Mouse (Mus musculus) neural tube, embryonic 14.5 days (tissue): ENCODE measurements around the gene Zfp600. TPM values are rescaled to one million over a fixed set of nuclear protein-coding genes. Genes with fewer than 3 reads are reported as not detected.
"Not testable (repeated sequence)": the region's sequence is repeated elsewhere in the genome, so short reads cannot be mapped to it uniquely, and the experiment has no call there.

ENCODE experiments used
- ATAC-seq: fragments of 200-750 bp; cut with Nextera tagmentation; 2 replicates; pipeline ENCODE4 v1.8.0; 2017; ENCODE audit warnings: low read depth, mild to moderate bottlenecking, moderate TSS enrichment, moderate library complexity
- H3K27ac ChIP-seq: fragments of 300-500 bp; sonication (generic); 2 replicates; pipeline ENCODE4 v1.5.1; 2014; ENCODE audit warnings: low read depth, mild to moderate bottlenecking, control low read depth, low read length, moderate library complexity, mixed read lengths
- H3K27me3 ChIP-seq: fragments of 300-500 bp; sonication (generic); 2 replicates; pipeline ENCODE4 v1.6.1; 2014; ENCODE audit warnings: low read length; ENCODE audit not compliant: control insufficient read depth, insufficient read depth
- H3K36me3 ChIP-seq: fragments of 300-500 bp; sonication (generic); 2 replicates; pipeline ENCODE4 v1.6.1; 2014; ENCODE audit warnings: low read length, mixed read lengths; ENCODE audit not compliant: control insufficient read depth, insufficient read depth
- H3K4me1 ChIP-seq: fragments of 300-500 bp; sonication (generic); 2 replicates; pipeline ENCODE4 v1.6.1; 2014; ENCODE audit warnings: low read length; ENCODE audit not compliant: control insufficient read depth, insufficient read depth
- H3K4me2 ChIP-seq: fragments of 300-500 bp; sonication (generic); 2 replicates; pipeline ENCODE4 v1.6.1; 2014; ENCODE audit warnings: mild to moderate bottlenecking, low read depth, low read length, control low read depth
- H3K4me3 ChIP-seq: fragments of 300-500 bp; sonication (generic); 2 replicates; pipeline ENCODE4 v1.5.1; 2014; ENCODE audit warnings: low read depth, low read length, control low read depth, mixed read lengths
- H3K9ac ChIP-seq: fragments of 300-500 bp; sonication (generic); replicated peaks from 2 replicates; pipeline ENCODE4 v1.6.1; 2014; ENCODE audit warnings: low read depth, mild to moderate bottlenecking, control low read depth, low read length, mixed read lengths
- H3K9me3 ChIP-seq: fragments of 300-500 bp; sonication (generic); 2 replicates; pipeline ENCODE4 v1.6.1; 2016; ENCODE audit warnings: low read length; ENCODE audit not compliant: control insufficient read depth
- WGBS: fragments of 180-500 bp; shearing (Covaris S2); extraction: QIAGEN DNeasy Blood & Tissue Kit; methylation state at CpG from one replicate; pipeline ENCODE4 v1.1.7; 2014; 5-methylcytosine and 5-hydroxymethylcytosine counted together
- polyA plus RNA-seq: library from polyadenylated mRNA; unstranded; fragments of >200 nt; fragmentation: Nextera tagmentation; extraction: Ambion mirVana; gene quantifications from 2 replicates; pipeline ENCODE4 v1.2.1, GENCODE M21; 2014

Zfp600 gene
- polyA plus RNA-seq, 1 experiment from 2014 or later, result 0.08 TPM

DNA sequence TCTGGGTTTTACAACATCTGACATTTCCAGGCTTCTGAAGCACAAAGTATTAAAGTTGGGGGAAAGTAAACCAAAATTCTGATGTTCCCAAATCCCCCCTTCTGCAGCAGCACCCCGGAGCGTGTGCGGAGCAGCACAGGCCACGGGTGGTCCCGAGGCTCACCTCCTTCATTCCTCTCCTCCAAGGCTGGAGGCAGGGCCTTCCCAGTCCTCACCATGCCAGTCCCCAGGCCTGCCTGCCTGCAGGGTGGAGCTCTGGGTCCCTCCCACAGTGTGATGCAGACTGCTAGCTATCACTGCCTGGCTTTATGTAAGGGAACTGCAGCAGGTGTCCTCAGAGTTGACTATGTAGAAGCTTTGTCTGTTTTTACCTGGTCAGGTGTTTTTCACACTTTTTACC lies 85.5 kb downstream of the Zfp600 start:
- H3K9me3 ChIP-seq, H3K4me3 ChIP-seq, H3K36me3 ChIP-seq, H3K4me1 ChIP-seq, ATAC-seq, H3K27ac ChIP-seq, H3K4me2 ChIP-seq, H3K27me3 ChIP-seq, H3K9ac ChIP-seq: not testable (repeated sequence)
- WGBS, result 71% methylated on average over 5 of the region's 5 CpGs

Other genes with a start within 250 kb of the Zfp600 start
- gene Zfp987, start 59.5 kb upstream of the Zfp600 start, polyA plus RNA-seq, result 0.15 and 0.21 TPM in 2 replicates